Mouse (Mus musculus) C2C12 (cell line): ENCODE data around the gene Ttc21a. TPM values are rescaled to one million over a fixed set of nuclear protein-coding genes. Genes with fewer than 3 reads are reported as not detected.
A peak's percentile ranks its signal among the peaks of the same experiment; 100 is the strongest.

Source experiments
- H3K27me3 ChIP-seq: one replicate; pipeline ENCODE4 v1.6.1; 2011; ENCODE audit not compliant: control insufficient read depth, insufficient read depth, insufficient read length
- H3K36me3 ChIP-seq: one replicate; pipeline ENCODE4 v1.6.1; 2011; ENCODE audit not compliant: control insufficient read depth, insufficient read depth
- H3K4me3 ChIP-seq: one replicate; pipeline ENCODE4 v1.5.1; 2011; ENCODE audit warnings: mild to moderate bottlenecking, control low read depth; ENCODE audit not compliant: poor library complexity, insufficient read depth, severe bottlenecking
- H3K79me2 ChIP-seq: one replicate; pipeline ENCODE4 v1.6.1; 2011; ENCODE audit not compliant: control insufficient read depth, insufficient read depth
- H3K79me3 ChIP-seq: one replicate; pipeline ENCODE4 v1.6.1; 2011; ENCODE audit warnings: low read depth, control low read depth
- H3ac ChIP-seq: one replicate; pipeline ENCODE3; 2011; ENCODE audit warnings: low read depth; ENCODE audit not compliant: control insufficient read depth, insufficient read length
- CEBPB ChIP-seq: IDR thresholded peaks from one replicate; pipeline ENCODE4 v1.6.1; 2011; ENCODE audit warnings: low read depth, mild to moderate bottlenecking, control low read depth, moderate library complexity
- CTCF ChIP-seq: IDR thresholded peaks from one replicate; pipeline ENCODE4 v1.5.1; 2011; ENCODE audit not compliant: control insufficient read depth, insufficient read depth, insufficient read length
- FOSL1 ChIP-seq: IDR thresholded peaks from one replicate; pipeline ENCODE4 v1.8.0; 2011; ENCODE audit warnings: mild to moderate bottlenecking, low read length; ENCODE audit not compliant: poor library complexity, insufficient read depth, severe bottlenecking
- MAX ChIP-seq: IDR thresholded peaks from one replicate; pipeline ENCODE4 v1.6.1; 2011; ENCODE audit warnings: mild to moderate bottlenecking, control low read depth
- MYOD1 ChIP-seq: IDR thresholded peaks from one replicate; pipeline ENCODE4 v1.6.1; 2011; ENCODE audit warnings: low read depth; ENCODE audit not compliant: control insufficient read depth, insufficient read length
- MYOG ChIP-seq: IDR thresholded peaks from one replicate; pipeline ENCODE4 v1.6.1; 2011; ENCODE audit not compliant: control insufficient read depth, insufficient read length; ENCODE audit errors: extremely low read depth
- USF1 ChIP-seq: IDR thresholded peaks from one replicate; pipeline ENCODE4 v1.6.1; 2011; ENCODE audit warnings: low read depth, mild to moderate bottlenecking, control low read depth, moderate library complexity
- polyA plus RNA-seq: library from polyadenylated mRNA; unstranded; fragments of >200 nt; fragmentation: generic; extraction: Trizol; gene quantifications from one replicate; pipeline ENCODE4 v1.2.1, GENCODE M21; 2012; ENCODE audit warnings: missing spikeins

The Ttc21a gene
- polyA plus RNA-seq, 1 experiment = 0.06 TPM

GRCm38 (mm10) chr9:119979749-119980148 is 42.3 kb downstream of the Ttc21a start:
- Histone ChIP-seq H3K79me3 (peaks cover 43% of the 10 kb centered on the region), H3K79me2 (peaks cover 64% of the 10 kb centered on the region), H3ac (no peak overlapping the region), H3K27me3 (no peaks in the 10 kb centered on the region), H3K36me3 (peaks cover 22% of the 10 kb centered on the region), H3K4me3 (no peak overlapping the region)
- TF ChIP-seq CEBPB (no peak), FOSL1 (no peak), MYOG (no peak), MYOD1 (no peak), CTCF (no peak), MAX (no peak), USF1 (no peak)

DNA sequence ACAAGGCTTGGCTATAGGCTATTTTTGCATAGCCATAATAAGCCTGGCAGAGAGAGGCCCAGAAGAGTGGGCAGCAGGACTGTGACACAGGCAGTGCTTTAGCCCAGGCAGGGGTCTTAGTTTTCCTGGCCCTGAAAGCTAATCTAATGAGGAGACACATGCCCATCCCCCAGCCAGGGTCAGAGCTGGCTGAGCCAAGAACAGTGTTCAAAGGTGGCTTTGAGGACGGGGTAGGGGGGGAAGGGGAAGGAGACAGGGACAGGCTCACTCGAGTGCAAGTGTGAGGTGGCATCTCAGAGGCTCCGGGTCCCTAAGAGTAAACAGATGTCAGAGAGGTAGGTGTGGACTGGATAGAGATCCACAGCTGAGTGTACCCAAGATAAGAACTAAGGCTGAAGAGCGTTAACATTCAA is 43.4 kb downstream of the Ttc21a start:
- Histone ChIP-seq H3ac (peak overlapping the region; percentile 46), H3K79me2 (peaks cover 64% of the 10 kb centered on the region), H3K79me3 (peaks cover 43% of the 10 kb centered on the region), H3K4me3 (no peak overlapping the region), H3K36me3 (peaks cover 12% of the 10 kb centered on the region), H3K27me3 (no peaks in the 10 kb centered on the region)
- TF ChIP-seq CEBPB (no peak), CTCF (no peak), USF1 (no peak), MYOG (no peak), MYOD1 (no peak), FOSL1 (no peak), MAX (no peak)

DNA sequence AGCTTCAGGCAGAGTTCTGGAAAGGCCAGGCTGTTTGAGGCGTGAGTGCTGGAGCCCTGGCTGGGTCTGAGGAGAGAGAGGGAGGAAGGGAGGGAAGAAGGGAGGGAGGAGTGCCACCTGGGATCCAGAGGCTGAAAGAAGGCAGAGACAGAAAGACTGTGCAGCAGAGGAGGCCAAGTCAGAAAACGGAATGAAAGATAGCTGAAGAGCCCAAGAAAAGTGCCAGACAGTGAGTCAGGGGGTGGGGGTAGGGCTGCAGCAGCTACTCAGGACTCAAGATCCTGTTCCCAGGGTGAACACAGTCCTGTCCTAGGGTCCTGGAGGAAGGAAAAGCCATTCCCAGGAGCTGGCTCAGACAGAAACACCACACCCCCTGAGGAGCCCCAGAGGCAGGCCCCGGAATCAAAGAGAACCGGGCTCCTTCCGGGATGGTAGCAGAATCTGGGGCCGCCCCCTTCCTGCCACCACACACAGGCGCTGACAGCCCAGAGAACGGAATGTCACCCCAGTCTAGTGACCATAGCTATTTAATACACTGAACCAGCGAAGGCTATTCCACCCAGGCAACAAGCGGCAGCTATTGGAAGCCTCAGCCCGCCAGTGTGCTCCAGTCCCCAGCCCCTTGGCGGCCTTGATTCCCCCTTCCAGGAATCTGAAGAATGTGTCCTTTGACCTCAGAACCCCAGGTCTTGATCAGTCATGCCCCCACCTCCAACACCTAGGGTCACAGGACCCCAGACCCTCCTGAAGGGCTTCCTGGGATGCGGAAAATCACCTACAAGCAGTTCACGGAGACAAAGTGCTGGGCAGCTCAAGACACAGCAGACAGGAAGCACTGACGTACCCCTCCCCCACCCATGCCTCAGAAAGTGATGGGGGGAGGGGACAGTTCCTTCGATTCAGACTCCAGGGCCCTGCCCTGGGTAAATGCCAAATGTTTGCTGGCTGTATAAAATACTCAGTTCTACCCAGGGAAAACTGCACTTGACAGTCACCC is 44.1 kb downstream of the Ttc21a start:
- H3K4me3 ChIP-seq = peak overlapping the region; percentile 26
- peaks cover 43% of the 10 kb centered on the region for H3K79me3 ChIP-seq
- peaks cover 9% of the 10 kb centered on the region for H3K36me3 ChIP-seq
- no peaks in the 10 kb centered on the region for H3K27me3 ChIP-seq
- H3ac ChIP-seq = peak overlapping the region; percentile 33
- H3K79me2 ChIP-seq = peaks cover 62% of the 10 kb centered on the region
- no peak for TF ChIP-seq MYOD1
- TF ChIP-seq CTCF = no peak
- TF ChIP-seq FOSL1 = no peak
- TF ChIP-seq CEBPB = no peak
- no peak for TF ChIP-seq MYOG
- TF ChIP-seq MAX = no peak
- no peak for TF ChIP-seq USF1

GRCm38 (mm10) chr9:119982241-119982811 is 44.9 kb downstream of the Ttc21a start:
- H3K27me3 ChIP-seq = no peaks in the 10 kb centered on the region
- peak; percentile 66 for TF ChIP-seq CTCF
- no peak for TF ChIP-seq CEBPB
- peaks cover 41% of the 10 kb centered on the region for H3K79me3 ChIP-seq
- H3K36me3 ChIP-seq = peaks cover under 1% of the 10 kb centered on the region
- peak overlapping the region; percentile 57 for H3ac ChIP-seq
- peak overlapping the region; percentile 56 for H3K4me3 ChIP-seq
- peaks cover 53% of the 10 kb centered on the region for H3K79me2 ChIP-seq

DNA sequence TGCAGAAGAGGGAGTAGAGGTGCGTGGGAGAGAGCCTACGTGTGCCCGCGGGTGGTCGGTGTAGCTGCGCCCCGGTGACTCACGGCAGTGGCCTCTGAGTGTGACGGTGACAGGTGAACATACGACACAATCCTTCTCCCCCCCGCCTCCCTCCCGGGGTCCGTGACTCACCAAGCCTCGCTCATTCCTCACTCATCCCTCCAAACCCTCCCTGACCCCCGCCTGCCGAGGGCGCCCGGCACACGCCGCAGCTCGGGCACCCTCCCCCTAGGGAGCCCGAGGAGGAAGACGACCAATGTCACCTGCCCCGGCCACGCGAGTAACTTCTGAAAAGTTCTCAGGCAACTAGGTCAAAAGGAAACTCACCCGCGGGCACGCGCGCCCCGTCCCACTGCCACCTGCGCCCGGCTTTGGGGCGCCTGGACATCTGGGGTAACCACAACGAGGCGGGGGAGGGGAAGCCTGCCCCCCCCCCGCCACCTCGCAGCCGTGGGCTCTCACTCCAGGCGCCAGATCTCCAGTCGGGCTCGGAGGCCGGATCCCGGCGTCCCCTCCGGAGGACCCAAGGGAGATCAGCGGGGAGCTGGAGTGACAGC is 45.6 kb downstream of the Ttc21a start:
- H3K79me3 ChIP-seq = peaks cover 35% of the 10 kb centered on the region
- H3ac ChIP-seq = peak overlapping the region; percentile 91
- no peaks in the 10 kb centered on the region for H3K36me3 ChIP-seq

More for the DNA sequence above, 45.6 kb downstream of the Ttc21a start:
- Histone ChIP-seq H3K4me3 (peak overlapping the region; percentile 56), H3K27me3 (no peaks in the 10 kb centered on the region), H3K79me2 (peaks cover 46% of the 10 kb centered on the region)
- TF ChIP-seq MYOG (no peak), CTCF (peak; percentile 2), CEBPB (no peak), FOSL1 (peak; percentile 37), MAX (peak; percentile 34), USF1 (no peak), MYOD1 (peak; percentile 92)
